Mouse (Mus musculus) pancreas, adult 10 weeks (tissue): ENCODE data around the gene Rergl. TPM values are rescaled to one million over a fixed set of nuclear protein-coding genes. Genes with fewer than 3 reads are reported as not detected.

Source experiments
- polyA plus RNA-seq: library from polyadenylated mRNA; stranded (reverse); fragments of 350-450 nt; fragmentation: Illumina TruSeq; extraction: RNeasy Lipid Tissue Mini Kit (QIAGEN cat#74804); gene quantifications from one replicate; pipeline ENCODE4 v1.2.3, GENCODE M21; 2015; ENCODE audit warnings: low read depth, low replicate concordance; ENCODE audit not compliant: insufficient read depth

The Rergl gene
- not detected for polyA plus RNA-seq

DNA sequence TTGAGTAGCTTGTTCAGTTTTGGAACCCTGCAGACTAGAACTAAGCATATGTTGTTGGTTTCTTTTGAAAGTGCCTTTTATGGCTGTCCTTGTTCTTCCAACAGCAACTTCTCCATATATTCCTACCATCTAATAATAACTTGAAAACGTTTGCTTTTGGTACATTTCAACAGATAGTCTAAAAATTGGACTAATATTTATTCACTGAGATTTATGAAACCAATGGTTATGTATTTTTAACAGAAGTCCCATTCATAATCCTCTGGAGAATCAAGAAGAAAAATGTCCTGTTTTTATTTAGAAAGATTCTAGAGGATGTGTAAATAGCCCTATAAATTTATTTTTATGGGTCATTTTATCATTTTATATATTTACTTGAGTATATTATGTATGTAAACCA is at the start of gene Rergl:
Gene Rergl, minus strand, starts transcription at position 101 of the 400 bp plus-strand sequence.

Other genes starting within 250 kb of the Rergl start
- 3.3 TPM for gene Pik3c2g, start 85.2 kb upstream of the Rergl start, polyA plus RNA-seq